Mouse (Mus musculus) cortical plate, adult 2 months (tissue): ENCODE results near the gene Gm43064. TPM values are rescaled to one million over a fixed set of nuclear protein-coding genes. Genes with fewer than 3 reads are reported as not detected.
"Not testable (repeated sequence)": the region's sequence is repeated elsewhere in the genome, so short reads cannot be mapped to it uniquely, and the experiment has no call there.

Experiments
- H3K27ac ChIP-seq: fragments of 200-500 bp; 2 replicates; pipeline ENCODE4 v1.5.1; 2012; ENCODE audit warnings: low read length, control low read depth, inconsistent platforms; ENCODE audit not compliant: insufficient read depth
- H3K4me1 ChIP-seq: fragments of 200-500 bp; 2 replicates; pipeline ENCODE4 v1.6.1; 2011; ENCODE audit warnings: low read length; ENCODE audit not compliant: control insufficient read depth, insufficient read depth
- H3K4me3 ChIP-seq: fragments of 200-500 bp; 2 replicates; pipeline ENCODE4 v1.5.1; 2011; ENCODE audit warnings: mild to moderate bottlenecking, low read length, control low read depth; ENCODE audit not compliant: insufficient read depth
- CTCF ChIP-seq: fragments of 200-500 bp; IDR thresholded peaks from 2 replicates; pipeline ENCODE4 v1.5.1; 2011; ENCODE audit warnings: mild to moderate bottlenecking, control low read depth, low read length; ENCODE audit not compliant: insufficient read depth; ENCODE audit errors: extremely low read depth
- POLR2A ChIP-seq: fragments of 200-500 bp; IDR thresholded peaks from 2 replicates; pipeline ENCODE4 v1.6.1; 2011; ENCODE audit warnings: mild to moderate bottlenecking, low read length, control low read depth; ENCODE audit not compliant: insufficient read depth; ENCODE audit errors: extremely low read depth
- polyA plus RNA-seq: library from polyadenylated mRNA; depleted of rRNA; stranded (reverse); fragments of >200 nt; gene quantifications from 2 replicates; pipeline ENCODE4 v1.2.3, GENCODE M21; 2012

Gm43064 gene
- polyA plus RNA-seq, 1 experiment = 0.40 TPM

GRCm38 (mm10) chr3:103799507-103799906 lies 9.9 kb upstream of the Gm43064 start:
- Histone ChIP-seq H3K4me1 (peaks cover 4% of the 10 kb centered on the region; the same call in 1 of the 2 replicates), H3K27ac (no peak overlapping the region), H3K4me3 (no peak overlapping the region)
- TF ChIP-seq CTCF (no peak), POLR2A (no peak)

- no peak overlapping the region for H3K4me3 ChIP-seq
- peak overlapping the region; percentile 82 for H3K27ac ChIP-seq
- H3K4me1 ChIP-seq = peaks cover 4% of the 10 kb centered on the region; the same call in 1 of the 2 replicates
- no peak for TF ChIP-seq CTCF
Observed at GRCm38 (mm10) chr3:103801631-103802531, 7.5 kb upstream of the Gm43064 start.

- peaks cover 4% of the 10 kb centered on the region; the same call in 1 of the 2 replicates for H3K4me1 ChIP-seq
- peak overlapping the region; percentile 38 for H3K27ac ChIP-seq
- TF ChIP-seq POLR2A = no peak
- TF ChIP-seq CTCF = no peak
- H3K4me3 ChIP-seq = no peak overlapping the region
Observed at GRCm38 (mm10) chr3:103802861-103803260, 6.5 kb upstream of the Gm43064 start.

- no peak for TF ChIP-seq POLR2A
- no peak for TF ChIP-seq CTCF
- no peak overlapping the region for H3K4me3 ChIP-seq
- H3K27ac ChIP-seq = no peak overlapping the region
- H3K4me1 ChIP-seq = peaks cover 4% of the 10 kb centered on the region; the same call in 1 of the 2 replicates
Observed at GRCm38 (mm10) chr3:103805671-103806070, 3.7 kb upstream of the Gm43064 start.

- Histone ChIP-seq H3K27ac (peak overlapping the region; percentile 86), H3K4me1 (no peaks in the 10 kb centered on the region), H3K4me3 (peak overlapping the region; percentile 73)
- TF ChIP-seq CTCF (no peak), POLR2A (no peak)
Observed at GRCm38 (mm10) chr3:103809799-103810150, 402 bp downstream of the Gm43064 start.

- TF ChIP-seq CTCF = no peak
- no peak for TF ChIP-seq POLR2A
- H3K4me3 ChIP-seq = no peak overlapping the region
- H3K27ac ChIP-seq = no peak overlapping the region
- H3K4me1 ChIP-seq = no peaks in the 10 kb centered on the region
Observed at GRCm38 (mm10) chr3:103810967-103811366, 1.6 kb downstream of the Gm43064 start.

GRCm38 (mm10) chr3:103827548-103827947 lies 18.2 kb downstream of the Gm43064 start:
- TF ChIP-seq CTCF (0 out of 2 replicates have a peak, but pooled peaks have one; percentile 8), POLR2A (no peak)
- no peaks in the 10 kb centered on the region for H3K4me1 ChIP-seq
- H3K4me3 ChIP-seq = no peak overlapping the region
- no peak overlapping the region for H3K27ac ChIP-seq

- Histone ChIP-seq H3K4me1 (no peaks in the 10 kb centered on the region), H3K27ac (no peak overlapping the region), H3K4me3 (no peak overlapping the region)
- TF ChIP-seq POLR2A = no peak
- no peak for TF ChIP-seq CTCF
Observed at GRCm38 (mm10) chr3:103829036-103829435, 19.7 kb downstream of the Gm43064 start.

GRCm38 (mm10) chr3:103830681-103831080 lies 21.3 kb downstream of the Gm43064 start:
- H3K4me3 ChIP-seq, H3K27ac ChIP-seq: not testable (repeated sequence)

GRCm38 (mm10) chr3:103831146-103831545 lies 21.8 kb downstream of the Gm43064 start:
- no peak overlapping the region for H3K27ac ChIP-seq
- H3K4me3 ChIP-seq = no peak overlapping the region
- no peaks in the 10 kb centered on the region for H3K4me1 ChIP-seq
- TF ChIP-seq POLR2A = no peak
- no peak for TF ChIP-seq CTCF

More at GRCm38 (mm10) chr3:103830681-103831080, 21.3 kb downstream of the Gm43064 start:
- not testable (repeated sequence) for H3K4me1 ChIP-seq
